Mouse (Mus musculus) thymus, postnatal 4 days (tissue): ENCODE results near the gene Drg1.

Source experiments
- DNase-seq: peaks from one replicate; pipeline ENCODE4 v3.0.0; 2021

The Drg1 gene

DNA sequence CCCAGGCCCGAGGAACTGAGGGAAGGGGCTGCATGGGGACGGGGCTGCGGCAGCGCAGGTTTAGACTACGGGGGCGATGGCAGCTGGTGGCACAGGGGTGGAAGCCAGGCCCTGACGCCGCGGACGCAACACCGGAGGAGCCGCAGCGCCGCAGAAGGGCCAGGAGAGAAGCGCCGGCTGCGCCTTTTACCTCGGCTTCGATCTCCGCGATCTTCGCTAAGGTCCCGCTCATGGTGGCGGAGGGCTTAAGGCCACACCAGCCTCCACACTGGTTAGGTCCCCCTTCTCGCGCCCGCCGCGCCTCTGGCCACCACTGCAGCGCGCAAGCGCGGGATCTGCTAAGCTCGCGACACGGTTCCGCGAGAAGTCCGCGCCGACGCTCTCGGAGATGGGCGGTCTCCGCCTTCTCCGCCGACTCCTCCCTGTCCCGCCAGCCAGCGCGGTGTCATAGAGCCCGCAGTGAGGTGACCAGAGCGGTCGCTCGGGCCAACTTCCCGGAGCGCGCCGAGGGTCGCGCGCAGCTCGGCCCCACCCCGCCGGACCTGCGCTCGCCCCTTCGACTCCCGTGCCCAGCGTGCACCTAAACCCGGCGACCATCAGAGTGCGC is at the start of gene Drg1:
Gene Drg1, minus strand, starts transcription at position 337 of the 607 bp plus-strand sequence.
- peak; percentile 95 for DNase-seq

DNA sequence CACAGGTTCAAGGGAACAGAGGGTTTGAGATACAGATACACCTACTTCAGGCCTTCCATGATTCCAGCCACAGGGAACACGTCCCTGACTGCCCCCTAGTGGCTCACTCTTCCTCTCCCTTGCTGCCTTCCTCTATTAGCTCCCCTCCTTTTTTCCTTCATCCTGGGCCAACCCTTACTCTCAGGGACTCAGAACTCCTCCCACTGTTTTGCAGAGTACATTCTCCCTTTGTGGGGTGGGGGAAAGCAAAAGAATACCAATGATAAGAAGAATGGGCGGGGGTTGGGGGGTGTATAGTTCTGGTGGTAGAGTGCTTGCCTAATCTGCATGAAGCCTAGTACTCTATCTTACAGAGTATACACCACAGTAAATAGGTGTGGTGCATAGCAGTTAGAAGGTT is 47.9 kb upstream of the Drg1 start:
- peak; percentile 78 for DNase-seq

DNA sequence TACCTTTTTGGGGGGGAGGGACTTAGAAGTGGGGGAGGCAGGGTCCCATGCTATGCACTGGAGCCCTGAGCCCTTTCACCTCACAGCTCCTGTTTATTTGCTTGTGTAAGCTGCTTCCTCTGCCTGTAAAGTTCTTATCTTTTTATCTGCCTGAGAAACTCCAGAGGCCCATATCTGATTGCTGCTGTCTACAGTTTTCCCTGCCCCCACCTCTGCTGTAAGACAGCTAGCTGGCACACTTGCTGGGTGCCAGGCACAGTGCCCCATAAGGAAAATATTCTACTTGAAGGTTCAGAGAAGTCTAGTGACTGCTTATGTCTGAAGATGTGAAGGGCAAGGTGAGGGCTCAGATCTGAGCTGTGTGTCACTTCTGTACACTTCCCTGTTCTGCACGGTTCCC is 47.1 kb upstream of the Drg1 start:
- peak; percentile 58 for DNase-seq

DNA sequence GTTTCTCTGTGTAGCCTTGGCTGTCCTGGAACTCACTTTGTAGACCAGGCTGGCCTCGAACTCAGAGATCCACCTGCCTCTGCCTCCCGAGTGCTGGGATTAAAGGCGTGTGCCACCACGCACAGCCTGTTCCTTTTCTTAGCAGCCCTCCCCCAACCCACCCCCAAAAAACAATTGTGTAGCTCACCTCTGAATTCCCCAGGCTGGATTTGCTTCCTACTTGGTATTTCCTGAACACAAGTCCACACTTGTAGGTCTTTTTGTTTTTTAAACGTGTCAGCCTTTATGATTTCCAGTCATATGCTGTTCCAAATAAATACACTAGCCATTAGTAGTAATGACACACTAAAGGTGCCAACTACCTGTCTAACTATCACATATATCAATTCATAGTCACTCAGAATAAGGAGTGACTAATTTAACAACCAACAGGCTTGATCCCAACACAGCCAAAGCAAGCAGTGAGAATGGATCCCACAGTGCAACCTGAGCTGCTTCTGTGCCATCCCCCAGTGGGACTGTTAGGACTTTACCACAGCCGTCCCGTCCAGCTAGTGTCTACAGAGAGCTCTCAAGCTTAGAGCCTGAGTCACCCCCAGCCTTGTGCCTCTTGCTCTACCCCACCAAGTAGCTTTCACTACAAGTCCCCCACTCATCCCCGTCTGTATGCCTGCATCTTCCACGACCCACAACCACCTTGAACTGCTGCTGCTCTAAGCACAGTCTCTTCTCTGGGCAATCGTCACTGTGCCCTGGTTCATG is 45.6 kb upstream of the Drg1 start:
- peak; percentile 38 for DNase-seq

DNA sequence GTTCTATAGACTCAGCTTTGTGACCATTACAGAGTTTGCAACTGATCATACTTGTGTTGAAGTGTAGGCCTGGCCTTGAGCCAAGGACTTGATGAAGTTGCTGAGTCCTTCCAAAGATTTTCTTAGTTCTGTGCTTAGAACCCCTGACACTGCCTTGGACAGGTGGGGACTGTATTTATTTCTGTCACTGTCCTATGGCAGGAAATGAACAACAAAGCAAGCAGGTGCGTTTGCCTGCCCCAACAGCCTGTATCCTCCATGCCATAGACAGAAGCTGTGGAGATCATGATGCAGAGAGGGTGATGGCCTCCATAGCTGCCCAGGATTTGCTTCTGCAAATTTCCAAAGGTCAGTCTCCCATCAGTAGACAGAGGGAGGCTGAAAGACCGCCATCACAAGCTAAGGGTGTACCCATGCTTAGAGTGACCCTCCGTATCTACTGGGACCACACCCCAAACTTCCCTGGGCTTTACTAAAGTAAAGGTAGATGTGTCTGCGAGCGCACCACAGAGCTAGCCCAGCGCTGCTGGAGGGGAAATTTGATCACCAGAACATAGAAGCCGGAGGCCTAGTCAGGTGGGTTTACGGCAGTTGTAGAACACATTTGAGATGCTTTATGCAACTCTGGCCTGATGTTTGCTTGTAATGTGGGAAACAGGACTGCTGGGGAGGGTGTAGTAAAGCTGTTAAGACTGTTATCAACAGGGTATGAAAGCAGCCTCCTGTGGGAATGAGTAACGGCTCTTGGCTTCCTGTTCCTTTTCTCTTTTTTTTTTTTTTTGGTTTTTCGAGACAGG is 44.8 kb upstream of the Drg1 start:
- DNase-seq = peak; percentile 51

DNA sequence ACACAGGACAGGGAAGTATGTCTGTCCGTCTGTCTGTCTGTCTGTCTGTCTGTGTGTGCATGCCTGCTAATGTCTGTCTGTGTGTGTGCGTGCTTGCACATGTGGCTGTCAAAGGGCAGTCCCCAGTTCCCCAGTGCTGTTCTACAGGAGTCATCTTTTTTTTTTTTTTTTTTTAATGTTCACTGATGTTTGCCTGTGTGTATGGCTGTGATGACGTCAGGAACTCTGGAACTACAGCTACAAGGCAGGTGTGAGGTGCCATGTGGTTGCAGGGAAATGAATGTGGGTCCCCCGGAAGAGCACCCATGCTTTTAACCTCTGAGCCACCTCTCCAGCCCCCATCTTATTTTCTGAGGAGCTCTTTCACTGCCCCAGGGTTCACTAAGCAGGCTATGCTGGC is 43.7 kb upstream of the Drg1 start:
- peak; percentile 49 for DNase-seq

DNA sequence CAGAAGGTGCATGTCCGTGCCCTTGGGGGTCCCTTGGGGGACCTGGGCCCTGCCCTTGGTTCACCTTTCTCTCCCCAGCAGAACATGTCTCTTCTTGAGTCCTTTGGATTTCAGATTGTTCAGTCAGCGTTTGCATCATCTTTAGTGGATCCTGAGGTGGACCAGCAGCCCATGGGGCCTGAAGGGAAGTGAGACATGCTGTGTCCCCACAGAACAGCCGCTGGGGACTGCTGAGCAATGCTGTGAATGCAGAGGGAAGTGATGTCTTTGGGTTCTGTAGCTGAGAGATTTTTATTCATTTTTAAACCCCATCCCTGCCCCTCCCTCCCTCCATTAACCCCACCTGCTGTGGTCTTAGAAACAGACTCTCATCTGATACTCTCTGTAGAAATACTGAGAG is 41.7 kb upstream of the Drg1 start:
- no peak for DNase-seq

DNA sequence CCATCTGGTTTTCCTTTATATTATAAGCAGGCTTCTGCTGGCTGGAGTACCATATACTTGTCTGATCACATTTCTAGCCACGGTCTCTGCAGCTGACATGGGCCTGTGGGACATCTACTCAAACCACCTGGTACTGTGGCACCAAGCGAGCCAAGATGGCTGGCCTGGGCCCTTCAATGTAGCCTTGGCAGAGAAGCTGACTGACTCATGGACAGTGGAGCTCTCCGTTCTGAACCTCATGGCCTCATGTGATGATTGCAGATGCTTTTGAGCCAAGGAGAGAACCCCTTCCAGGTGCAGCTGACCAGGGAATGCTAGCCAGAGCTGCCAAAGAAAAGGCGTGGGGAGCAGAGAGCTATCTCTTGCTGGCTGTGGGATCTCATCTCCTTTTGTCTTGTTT is 39.6 kb upstream of the Drg1 start:
- DNase-seq = peak; percentile 7

DNA sequence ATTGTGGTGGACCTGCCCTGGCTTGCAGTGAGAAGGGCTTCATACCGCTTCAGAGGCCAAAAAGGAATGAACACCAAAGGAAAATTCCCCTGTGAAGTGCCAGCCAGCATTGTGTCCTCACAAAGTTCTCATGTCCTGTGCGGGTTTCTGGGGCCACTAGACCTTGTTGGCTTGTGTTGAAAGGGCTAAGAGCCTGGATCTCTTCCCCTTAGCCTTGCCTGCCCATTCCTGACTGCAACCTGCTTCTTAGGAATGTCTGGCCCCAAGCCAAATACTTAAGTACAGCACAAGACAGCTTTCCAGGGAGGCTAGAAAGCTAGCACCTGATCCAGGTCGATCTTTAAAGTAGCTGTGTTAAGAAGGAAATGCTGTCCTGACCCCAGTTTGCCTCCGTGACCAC is 36.6 kb upstream of the Drg1 start:
- DNase-seq = no peak

DNA sequence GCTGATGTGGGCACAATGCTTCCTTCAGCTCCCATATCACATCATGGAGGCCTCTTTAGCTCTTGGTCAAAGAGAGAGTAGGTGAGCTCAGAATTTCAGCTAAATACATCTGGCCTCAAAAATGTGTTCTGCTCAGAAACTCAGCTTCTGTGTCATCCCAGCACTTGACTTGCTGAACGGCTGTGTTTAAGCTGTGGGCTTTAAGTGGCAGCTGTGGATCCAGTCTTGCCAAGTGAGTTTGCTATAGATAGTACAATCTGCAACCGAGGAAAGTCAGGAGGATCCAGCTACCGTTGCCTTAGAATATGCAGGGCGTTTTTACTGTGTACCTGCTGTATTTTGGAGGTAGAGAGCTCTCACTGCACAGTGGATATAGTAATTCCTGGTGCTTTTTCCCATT is 36.2 kb upstream of the Drg1 start:
- DNase-seq = no peak

DNA sequence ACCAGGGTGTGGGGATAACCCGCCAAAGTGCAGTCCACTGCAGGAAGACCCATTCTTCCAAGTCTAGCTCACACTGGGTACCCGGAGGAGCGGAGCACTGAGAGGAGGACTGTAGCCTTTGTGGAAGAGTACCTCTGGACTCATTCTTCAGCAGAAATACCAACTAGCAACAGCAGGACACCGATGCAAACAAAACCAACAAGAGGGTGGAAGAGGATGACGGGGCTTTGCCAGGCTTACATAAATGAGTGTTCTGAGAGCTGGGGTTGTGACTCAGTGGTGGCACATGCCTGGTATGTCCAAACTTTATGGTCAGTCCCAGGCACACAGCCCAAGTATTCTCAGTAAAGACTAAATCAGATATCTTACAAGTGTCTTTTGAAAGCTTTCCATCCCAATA is 34.9 kb upstream of the Drg1 start:
- DNase-seq = no peak

DNA sequence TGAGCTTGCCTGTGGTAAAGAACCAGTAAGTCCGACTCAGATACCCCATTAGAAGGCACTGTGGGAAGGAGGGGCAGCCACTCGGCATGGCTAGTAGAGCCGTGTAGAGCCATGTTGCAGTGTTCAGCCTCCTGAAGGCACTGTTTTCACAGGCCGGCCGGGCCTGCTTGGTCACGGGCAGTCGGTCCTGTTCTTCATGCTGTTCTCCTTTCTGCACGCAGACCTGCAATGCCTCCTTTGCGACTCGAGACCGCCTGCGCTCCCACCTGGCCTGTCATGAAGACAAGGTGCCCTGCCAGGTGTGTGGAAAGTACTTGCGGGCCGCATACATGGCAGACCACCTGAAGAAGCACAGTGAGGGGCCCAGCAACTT is 32.6 kb upstream of the Drg1 start:
- DNase-seq = peak; percentile 56

DNA sequence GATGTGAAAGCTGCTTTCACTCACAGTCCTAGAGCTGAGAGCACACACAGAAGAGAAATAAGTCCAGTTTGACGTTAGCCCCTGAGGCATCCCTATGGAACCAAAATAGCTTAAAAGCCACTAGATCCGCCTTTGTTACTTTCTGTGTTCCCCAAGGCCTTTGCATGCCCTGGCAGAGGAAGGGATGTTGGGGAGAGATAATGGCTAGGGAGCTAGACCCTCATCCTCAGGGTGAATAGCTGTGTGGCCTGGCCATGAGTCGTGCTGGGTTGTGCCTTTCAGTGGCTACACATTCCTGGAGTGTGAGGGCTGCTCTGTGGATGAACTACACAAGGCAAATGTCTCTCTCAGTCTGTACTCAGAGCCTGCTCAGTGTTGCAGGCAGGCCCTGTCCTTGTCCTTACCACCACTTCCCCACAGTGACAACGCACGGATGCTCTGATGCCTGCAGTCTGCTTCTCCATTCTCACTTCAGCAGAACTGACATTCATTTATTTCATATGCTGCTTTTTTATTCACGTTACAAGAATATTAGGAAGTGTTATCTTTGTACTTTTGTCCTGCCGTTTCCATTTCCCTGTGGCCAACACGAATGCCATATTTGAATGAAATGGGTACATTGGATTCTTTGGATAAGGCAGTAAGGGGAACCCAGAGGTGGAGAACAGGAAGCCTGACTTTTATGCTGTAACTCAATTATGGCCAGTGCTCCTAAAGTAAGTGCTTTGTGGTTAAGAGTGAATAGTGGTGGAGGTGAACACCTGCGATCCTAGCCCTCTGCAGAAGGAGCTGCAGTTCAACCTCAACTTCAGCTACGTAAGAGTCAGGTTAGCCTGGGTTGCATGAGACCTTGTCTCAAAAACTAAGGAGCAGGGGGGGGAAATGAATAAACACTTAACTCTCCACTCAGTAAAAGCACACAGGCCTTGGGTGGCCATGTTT is 31.9 kb upstream of the Drg1 start:
- DNase-seq = peak; percentile 45

DNA sequence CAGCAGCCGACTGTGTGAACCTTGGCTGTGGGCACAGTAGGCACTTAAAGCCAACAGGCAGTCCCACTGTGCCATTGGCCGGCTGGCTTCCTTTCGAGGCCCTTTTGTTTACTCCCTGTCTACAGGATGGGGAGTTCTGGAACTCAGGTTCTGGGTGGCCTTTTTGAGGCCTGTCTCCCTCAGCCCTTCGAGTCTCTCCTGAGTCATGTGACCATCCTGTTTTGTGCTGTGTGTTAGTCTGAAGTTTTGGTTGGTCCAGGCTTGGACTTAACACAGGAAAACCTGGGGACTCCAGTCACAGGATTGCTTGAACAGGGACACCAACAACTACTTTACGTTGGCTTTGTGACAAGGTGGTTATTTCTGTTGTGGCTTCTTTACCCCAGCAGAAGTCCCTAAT is 29.8 kb upstream of the Drg1 start:
- DNase-seq = peak; percentile 35

DNA sequence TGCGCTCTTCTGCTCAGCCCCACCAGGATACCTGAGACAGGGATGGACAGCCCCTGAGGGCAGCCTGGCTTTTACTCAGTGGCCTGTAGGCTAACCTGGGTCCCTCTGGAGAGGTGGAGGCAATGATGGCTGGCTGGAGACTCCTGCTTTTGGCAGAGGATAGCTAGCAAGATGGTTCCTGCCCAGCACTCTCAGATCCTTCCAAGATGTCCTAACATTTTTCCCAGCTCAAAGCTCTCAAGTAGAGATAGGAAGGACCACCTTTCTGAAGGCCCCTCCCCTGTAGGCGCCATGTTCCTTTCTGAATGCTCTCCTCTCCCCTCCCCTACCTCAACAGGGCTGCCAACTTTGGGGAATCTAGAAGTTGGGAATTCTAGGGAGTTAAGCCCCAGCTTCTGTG is 28.4 kb upstream of the Drg1 start:
- DNase-seq = no peak

DNA sequence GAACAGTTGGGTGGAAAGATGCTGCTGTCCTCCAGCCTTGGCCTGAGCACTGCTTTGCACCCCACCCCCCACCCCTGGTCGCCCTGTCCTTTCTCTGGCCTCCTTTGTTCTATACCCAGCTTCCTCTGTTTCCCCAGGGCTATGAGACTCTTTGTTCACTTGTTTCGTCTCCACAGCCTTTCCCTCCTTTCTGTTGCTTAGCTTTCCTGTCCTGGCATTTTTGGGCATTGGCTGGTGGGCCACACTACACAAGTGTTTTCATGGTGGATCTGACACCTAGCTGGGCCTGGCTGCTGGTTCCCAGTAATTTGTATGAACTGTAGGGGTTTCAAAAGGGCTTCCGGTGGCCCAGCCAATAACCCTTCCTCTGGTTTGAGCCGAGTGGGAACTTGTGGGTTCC is 27.1 kb upstream of the Drg1 start:
- DNase-seq = peak; percentile 38

DNA sequence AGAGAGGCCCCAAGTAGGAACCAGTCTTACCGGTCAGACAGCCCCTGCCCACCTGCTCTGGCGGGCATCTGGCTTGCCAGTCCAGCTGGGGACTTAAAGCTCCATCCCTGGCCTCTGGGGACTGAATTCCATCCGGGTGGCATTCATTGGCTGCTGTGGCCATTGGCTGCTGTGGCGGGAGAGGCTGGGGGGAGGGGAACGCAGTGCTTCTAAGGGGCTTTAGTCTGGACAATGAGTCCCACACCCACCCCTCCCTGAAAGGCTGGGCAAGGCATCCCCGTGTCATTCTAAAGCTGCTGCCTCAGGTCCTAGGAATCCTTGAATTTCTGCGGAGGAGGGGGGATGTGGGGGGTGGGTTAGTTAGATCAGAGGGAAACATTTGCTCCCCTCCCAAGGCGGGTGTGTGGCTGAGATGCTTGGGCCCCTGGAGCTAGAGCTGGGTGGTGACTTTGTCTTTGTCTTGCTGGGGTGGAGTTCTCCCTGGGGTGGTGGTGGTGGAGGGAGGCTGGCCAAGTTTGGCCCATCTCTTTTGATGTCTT is 26.6 kb upstream of the Drg1 start:
- peak; percentile 55 for DNase-seq

DNA sequence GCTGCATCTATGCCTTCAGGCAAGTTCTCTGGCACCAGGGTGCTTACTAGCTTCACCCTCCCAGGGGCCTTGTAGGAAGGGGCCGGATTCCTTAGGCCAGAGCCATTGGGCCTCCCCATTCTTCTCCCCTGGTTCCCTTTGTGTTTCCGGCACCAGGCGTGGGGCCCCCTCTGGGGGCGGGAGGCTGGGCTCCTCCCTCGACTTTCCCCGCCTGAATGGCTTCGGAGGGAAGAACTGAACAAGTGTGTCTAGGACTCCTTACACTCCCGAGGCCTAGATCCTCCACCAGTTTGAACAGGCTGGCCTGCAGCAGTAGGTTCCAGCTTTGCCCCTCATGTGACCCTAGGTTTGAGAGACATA is 25.8 kb upstream of the Drg1 start:
- peak; percentile 80 for DNase-seq

DNA sequence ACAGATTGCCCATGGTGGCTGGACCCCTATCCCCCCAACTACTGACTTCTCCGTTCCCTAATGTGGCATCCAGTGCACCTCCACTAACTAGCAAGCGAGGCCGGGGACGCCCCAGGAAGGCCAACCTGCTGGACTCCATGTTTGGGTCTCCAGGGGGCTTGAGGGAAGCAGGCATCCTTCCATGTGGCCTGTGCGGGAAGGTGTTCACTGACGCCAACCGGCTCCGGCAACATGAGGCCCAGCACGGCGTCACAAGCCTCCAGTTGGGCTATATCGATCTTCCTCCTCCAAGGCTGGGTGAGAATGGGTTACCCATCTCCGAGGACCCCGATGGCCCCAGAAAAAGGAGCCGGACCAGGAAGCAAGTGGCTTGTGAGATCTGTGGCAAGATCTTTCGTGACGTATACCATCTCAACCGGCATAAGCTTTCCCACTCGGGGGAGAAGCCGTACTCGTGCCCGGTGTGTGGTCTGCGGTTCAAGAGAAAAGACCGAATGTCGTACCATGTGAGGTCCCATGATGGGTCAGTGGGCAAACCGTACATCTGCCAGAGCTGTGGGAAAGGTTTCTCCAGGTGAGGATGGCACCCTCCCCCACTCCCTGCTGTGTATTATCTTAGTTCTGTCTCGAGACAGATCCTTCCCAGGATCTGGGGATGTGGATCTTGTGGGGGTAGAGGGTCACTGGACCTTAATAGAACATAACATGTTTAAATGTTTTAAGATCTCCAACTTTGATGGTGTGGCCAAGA is 25.3 kb upstream of the Drg1 start:
- peak; percentile 64 for DNase-seq

DNA sequence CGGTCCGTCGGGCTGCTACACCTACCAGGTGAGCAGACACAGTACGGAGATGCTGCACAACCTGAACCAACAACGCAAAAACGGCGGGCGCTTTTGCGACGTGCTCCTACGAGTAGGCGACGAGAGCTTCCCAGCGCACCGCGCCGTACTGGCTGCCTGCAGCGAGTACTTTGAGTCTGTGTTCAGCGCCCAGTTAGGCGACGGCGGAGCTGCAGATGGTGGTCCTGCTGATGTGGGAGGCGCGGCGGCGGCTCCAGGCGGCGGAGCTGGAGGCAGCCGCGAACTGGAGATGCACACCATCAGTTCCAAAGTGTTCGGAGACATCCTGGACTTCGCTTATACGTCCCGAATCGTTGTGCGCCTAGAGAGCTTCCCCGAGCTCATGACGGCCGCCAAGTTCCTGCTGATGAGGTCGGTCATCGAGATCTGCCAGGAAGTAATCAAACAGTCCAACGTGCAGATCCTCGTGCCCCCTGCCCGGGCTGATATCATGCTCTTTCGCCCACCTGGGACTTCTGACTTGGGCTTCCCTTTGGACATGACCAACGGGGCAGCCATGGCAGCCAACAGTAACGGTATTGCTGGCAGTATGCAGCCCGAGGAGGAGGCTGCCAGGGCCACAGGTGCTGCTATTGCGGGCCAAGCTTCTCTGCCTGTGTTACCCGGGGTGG is 24.6 kb upstream of the Drg1 start:
- DNase-seq = peak; percentile 82
